Mouse (Mus musculus) embryonic facial prominence, embryonic 11.5 days (tissue): ENCODE results near the gene Scn2a. TPM values are rescaled to one million over a fixed set of nuclear protein-coding genes. Genes with fewer than 3 reads are reported as not detected.

ENCODE experiments used
- ATAC-seq: fragments of 200-750 bp; cut with Nextera tagmentation; replicated peaks from 2 replicates; pipeline ENCODE4 v1.8.0; 2017; ENCODE audit warnings: low read depth; ENCODE audit not compliant: insufficient number of reproducible peaks, low FRiP score, low TSS enrichment
- DNase-seq: peaks from one replicate; pipeline ENCODE4 v3.0.0-alpha.2; 2015; ENCODE audit warnings: low spot score
- H3K27ac ChIP-seq: fragments of 300-500 bp; sonication (generic); replicated peaks from 2 replicates; pipeline ENCODE4 v1.5.1; 2014; ENCODE audit warnings: mild to moderate bottlenecking, low read depth, low read length, control low read depth
- H3K27me3 ChIP-seq: fragments of 300-500 bp; sonication (generic); 2 replicates; pipeline ENCODE4 v1.6.1; 2014; ENCODE audit warnings: mild to moderate bottlenecking, low read length, moderate library complexity, mixed read lengths; ENCODE audit not compliant: control insufficient read depth, insufficient read depth
- H3K36me3 ChIP-seq: fragments of 300-500 bp; sonication (generic); replicated peaks from 2 replicates; pipeline ENCODE4 v1.6.1; 2014; ENCODE audit warnings: low read depth, mild to moderate bottlenecking, low read length, moderate library complexity, mixed read lengths; ENCODE audit not compliant: control insufficient read depth, insufficient read depth
- H3K4me1 ChIP-seq: fragments of 300-500 bp; sonication (generic); 2 replicates; pipeline ENCODE4 v1.6.1; 2014; ENCODE audit warnings: low read length, mixed read lengths; ENCODE audit not compliant: control insufficient read depth, insufficient read depth
- H3K4me2 ChIP-seq: fragments of 300-500 bp; sonication (generic); 2 replicates; pipeline ENCODE4 v1.6.1; 2014; ENCODE audit warnings: low read depth, mild to moderate bottlenecking, control low read depth, low read length, moderate library complexity
- H3K4me3 ChIP-seq: fragments of 300-500 bp; sonication (generic); 2 replicates; pipeline ENCODE4 v1.5.1; 2014; ENCODE audit warnings: low read depth, low read length, control low read depth
- H3K9ac ChIP-seq: fragments of 300-500 bp; sonication (generic); replicated peaks from 2 replicates; pipeline ENCODE4 v1.6.1; 2014; ENCODE audit warnings: mild to moderate bottlenecking, control low read depth, low read length
- H3K9me3 ChIP-seq: fragments of 300-500 bp; sonication (generic); replicated peaks from 2 replicates; pipeline ENCODE4 v1.6.1; 2016; ENCODE audit warnings: mild to moderate bottlenecking, low read length, inconsistent platforms, mixed read lengths; ENCODE audit not compliant: control insufficient read depth
- WGBS: fragments of 180-500 bp; shearing (Covaris S2); extraction: QIAGEN DNeasy Blood & Tissue Kit; methylation state at CpG from one replicate; pipeline ENCODE4 v1.1.7; 2014; 5-methylcytosine and 5-hydroxymethylcytosine counted together
- polyA plus RNA-seq: library from polyadenylated mRNA; unstranded; fragments of >200 nt; fragmentation: Nextera tagmentation; extraction: Ambion mirVana; gene quantifications from 2 replicates; pipeline ENCODE4 v1.2.1, GENCODE M21; 2014

The Scn2a gene
- polyA plus RNA-seq, 1 experiment from 2014 or later, result 5.8 TPM

GRCm38 (mm10) chr2:65670153-65670817 is 49.7 kb downstream of the Scn2a start:
- Histone ChIP-seq H3K27me3 (no peaks in the 10 kb centered on the region), H3K27ac (no peak overlapping the region), H3K4me3 (no peak overlapping the region), H3K36me3 (no peaks in the 10 kb centered on the region), H3K9me3 (no peaks in the 10 kb centered on the region), H3K9ac (no peak overlapping the region), H3K4me1 (no peaks in the 10 kb centered on the region), H3K4me2 (no peak overlapping the region)
- ATAC-seq (no peak), DNase-seq (no peak)
- WGBS, result 66% methylated on average over 12 of the region's 12 CpGs

DNA sequence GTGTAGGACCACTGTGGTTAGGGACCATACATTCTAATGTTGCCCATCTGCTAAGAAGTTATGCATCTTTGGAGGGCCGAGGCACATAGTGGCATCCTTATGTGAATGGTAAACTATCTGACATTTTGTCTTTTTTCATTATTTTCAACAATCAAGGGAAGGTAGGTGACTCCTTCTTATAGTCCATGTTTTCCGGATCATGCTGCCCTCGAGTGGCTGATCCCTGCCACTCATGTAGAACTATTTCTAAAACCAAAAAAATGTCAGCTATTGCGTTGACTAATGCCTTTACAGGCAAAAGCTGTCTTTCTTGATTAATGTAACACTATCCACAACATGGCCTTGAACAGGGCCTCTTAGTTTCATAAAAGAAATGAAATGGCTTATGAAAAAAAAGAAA is 59.0 kb downstream of the Scn2a start:
- 77% methylated on average over 4 of the region's 4 CpGs for WGBS

GRCm38 (mm10) chr2:65685151-65685550 is 64.6 kb downstream of the Scn2a start:
- DNase-seq (no peak), ATAC-seq (no peak)
- Histone ChIP-seq H3K36me3 (no peaks in the 10 kb centered on the region), H3K4me3 (no peak overlapping the region), H3K27ac (no peak overlapping the region), H3K27me3 (no peaks in the 10 kb centered on the region), H3K9ac (no peak overlapping the region), H3K9me3 (no peaks in the 10 kb centered on the region), H3K4me1 (no peaks in the 10 kb centered on the region), H3K4me2 (no peak overlapping the region)
- WGBS, result 80% methylated on average over 3 of the region's 3 CpGs

More for the DNA sequence above, 59.0 kb downstream of the Scn2a start:
- H3K27me3 ChIP-seq, result no peaks in the 10 kb centered on the region
- no peak overlapping the region for H3K27ac ChIP-seq
- H3K4me1 ChIP-seq, result no peaks in the 10 kb centered on the region
- no peak overlapping the region for H3K4me2 ChIP-seq
- H3K4me3 ChIP-seq, result no peak overlapping the region
- H3K36me3 ChIP-seq, result no peaks in the 10 kb centered on the region
- no peaks in the 10 kb centered on the region for H3K9me3 ChIP-seq
- no peak for DNase-seq
- H3K9ac ChIP-seq, result no peak overlapping the region
- ATAC-seq, result no peak

DNA sequence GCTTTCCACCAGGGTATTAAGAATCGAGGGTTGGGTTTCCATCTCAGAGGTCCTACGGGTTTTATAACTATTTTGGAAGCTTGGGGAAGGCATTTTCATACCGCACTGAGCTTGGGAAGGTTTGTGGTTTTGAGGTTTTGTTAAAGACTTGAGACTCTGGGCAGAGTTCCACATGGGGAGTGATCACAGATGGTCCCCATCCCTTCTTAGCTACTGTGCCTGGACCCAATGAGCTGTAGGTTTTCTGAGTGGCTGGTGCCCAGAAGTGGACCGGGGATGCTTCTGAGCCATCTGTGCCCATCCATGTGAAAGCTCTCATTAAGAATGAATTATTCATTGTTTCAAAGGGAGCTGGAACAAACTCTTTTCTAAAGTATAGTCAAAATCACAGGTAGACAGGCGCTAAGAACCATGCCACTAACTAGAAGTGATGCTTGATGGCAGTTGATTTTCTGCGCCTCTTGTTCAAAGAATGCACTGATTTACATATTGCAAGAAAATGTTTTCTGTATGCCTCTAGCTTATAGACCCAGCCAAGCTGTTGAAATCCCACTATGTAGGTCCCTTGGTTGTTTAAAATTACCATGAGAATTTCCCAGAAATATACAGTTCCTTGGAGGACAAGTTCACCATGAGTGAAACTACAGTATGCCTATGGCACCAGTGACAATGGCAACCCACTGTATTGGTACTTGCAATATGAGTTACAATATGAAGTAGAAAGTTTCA is 70.0 kb downstream of the Scn2a start:
- ATAC-seq (no peak), DNase-seq (no peak)
- H3K36me3 ChIP-seq, result no peaks in the 10 kb centered on the region
- no peak overlapping the region for H3K4me3 ChIP-seq
- H3K27me3 ChIP-seq, result no peaks in the 10 kb centered on the region
- no peaks in the 10 kb centered on the region for H3K9me3 ChIP-seq
- no peak overlapping the region for H3K4me2 ChIP-seq
- 83% methylated on average over 6 of the region's 6 CpGs for WGBS
- H3K9ac ChIP-seq, result no peak overlapping the region
- no peak overlapping the region for H3K27ac ChIP-seq
- H3K4me1 ChIP-seq, result no peaks in the 10 kb centered on the region

- no peak overlapping the region for H3K4me2 ChIP-seq
- ATAC-seq (no peak), DNase-seq (no peak)
- no peak overlapping the region for H3K27ac ChIP-seq
- H3K4me3 ChIP-seq, result no peak overlapping the region
- no peaks in the 10 kb centered on the region for H3K27me3 ChIP-seq
- no peak overlapping the region for H3K9ac ChIP-seq
- 69% methylated on average over 3 of the region's 3 CpGs for WGBS
- H3K36me3 ChIP-seq, result no peaks in the 10 kb centered on the region
- no peaks in the 10 kb centered on the region for H3K4me1 ChIP-seq
- no peaks in the 10 kb centered on the region for H3K9me3 ChIP-seq
These were observed 73.9 kb downstream of the Scn2a start for GRCm38 (mm10) chr2:65694485-65694884.

DNA sequence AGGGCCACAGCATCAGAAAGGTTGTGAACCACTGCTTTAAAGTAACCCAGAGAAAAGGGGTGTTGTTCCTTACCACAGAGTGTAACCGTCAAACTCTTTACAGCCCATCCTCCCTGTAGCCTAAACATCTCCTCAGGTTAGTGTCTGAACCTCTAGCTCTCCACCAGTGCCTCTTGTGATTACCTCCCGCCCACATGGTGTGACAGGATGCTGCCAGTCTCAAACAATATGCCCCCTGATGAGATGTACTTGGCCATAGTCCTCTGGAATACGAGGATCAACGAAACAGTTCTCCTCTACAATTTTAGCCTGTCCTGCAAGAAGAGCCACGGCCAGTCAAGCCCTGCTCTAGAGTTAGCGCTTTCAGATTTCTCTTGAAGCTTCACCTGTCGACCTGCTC is 74.5 kb downstream of the Scn2a start:
- WGBS, result 78% methylated on average over 7 of the region's 7 CpGs

GRCm38 (mm10) chr2:65700246-65700645 is 79.7 kb downstream of the Scn2a start:
- Histone ChIP-seq H3K27me3 (no peaks in the 10 kb centered on the region), H3K27ac (no peak overlapping the region), H3K9me3 (no peaks in the 10 kb centered on the region), H3K4me3 (no peak overlapping the region), H3K4me1 (no peaks in the 10 kb centered on the region), H3K4me2 (no peak overlapping the region), H3K9ac (no peak overlapping the region), H3K36me3 (no peaks in the 10 kb centered on the region)
- WGBS, result 82% methylated on average over 1 of the region's 1 CpGs
- no peak for ATAC-seq
- no peak for DNase-seq

More for the DNA sequence above, 74.5 kb downstream of the Scn2a start:
- no peak for DNase-seq
- Histone ChIP-seq H3K27me3 (no peaks in the 10 kb centered on the region), H3K27ac (no peak overlapping the region), H3K9ac (no peak overlapping the region), H3K36me3 (no peaks in the 10 kb centered on the region), H3K4me3 (no peak overlapping the region), H3K9me3 (no peaks in the 10 kb centered on the region), H3K4me1 (no peaks in the 10 kb centered on the region), H3K4me2 (no peak overlapping the region)
- no peak for ATAC-seq

DNA sequence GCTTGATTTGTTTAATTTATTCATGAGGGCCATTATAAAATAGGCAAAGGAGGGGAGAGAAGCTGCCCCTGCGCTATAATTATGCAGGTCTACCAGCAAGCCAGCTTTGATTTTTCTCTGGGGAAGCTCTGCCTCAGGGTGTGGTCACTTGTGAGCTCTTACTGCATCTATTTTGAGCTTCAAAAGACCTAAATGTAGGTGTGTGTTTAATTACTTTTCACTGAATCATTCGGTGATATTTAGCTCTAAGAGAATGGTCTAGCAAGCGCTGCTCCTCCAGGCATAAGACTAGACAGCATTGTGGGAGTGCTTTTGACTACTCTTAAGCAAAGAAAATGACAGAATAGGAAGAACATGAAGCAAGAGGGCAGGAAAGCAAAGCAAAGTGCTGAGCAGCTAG is 80.6 kb downstream of the Scn2a start:
- no peak for DNase-seq
- H3K9ac ChIP-seq, result no peak overlapping the region
- no peaks in the 10 kb centered on the region for H3K4me1 ChIP-seq
- WGBS, result 92% methylated on average over 3 of the region's 3 CpGs
- ATAC-seq, result no peak
- H3K4me3 ChIP-seq, result no peak overlapping the region
- no peaks in the 10 kb centered on the region for H3K9me3 ChIP-seq
- no peak overlapping the region for H3K4me2 ChIP-seq
- H3K27ac ChIP-seq, result no peak overlapping the region
- no peaks in the 10 kb centered on the region for H3K36me3 ChIP-seq
- H3K27me3 ChIP-seq, result no peaks in the 10 kb centered on the region
